Mouse (Mus musculus) urinary bladder, postnatal 36 days (tissue): ENCODE measurements around the gene Gm20715.
"Not testable (repeated sequence)": the region's sequence is repeated elsewhere in the genome, so short reads cannot be mapped to it uniquely, and the experiment has no call there.

Experiments
- DNase-seq, 2 experiments: peaks; one replicate each; pipeline ENCODE4 v3.0.0; 2022; ENCODE audit warnings: low spot score in 2 of 2, mixed read lengths in 1 of 2

Gene Gm20715

GRCm38 (mm10) chr7:6429381-6429780 lies 19.3 kb downstream of the Gm20715 start:
- DNase-seq: no peak

GRCm38 (mm10) chr7:6430342-6430741 lies 20.3 kb downstream of the Gm20715 start:
- no peak for DNase-seq

GRCm38 (mm10) chr7:6438388-6438787 lies 28.3 kb downstream of the Gm20715 start, which contains the start of gene Olfr1344:
TSS of gene Olfr1344 (plus strand) at chr7:6438688.
- DNase-seq: no peak

- DNase-seq: no peak
Measured at GRCm38 (mm10) chr7:6441173-6441572, 31.1 kb downstream of the Gm20715 start.

GRCm38 (mm10) chr7:6447771-6448170 lies 37.7 kb downstream of the Gm20715 start:
- DNase-seq: no peak

- no peak for DNase-seq
Measured at GRCm38 (mm10) chr7:6455868-6456267, 45.8 kb downstream of the Gm20715 start, which contains the start of gene Olfr1336. TSS of gene Olfr1336 (plus strand) at chr7:6456168.

- DNase-seq: no peak
Measured at GRCm38 (mm10) chr7:6456399-6456798, 46.3 kb downstream of the Gm20715 start.

GRCm38 (mm10) chr7:6466951-6467350 lies 56.9 kb downstream of the Gm20715 start, which contains the start of gene Olfr1346:
TSS of gene Olfr1346 (plus strand) at chr7:6467101.
- DNase-seq: no peak

- not testable (repeated sequence) for DNase-seq
Measured at GRCm38 (mm10) chr7:6477633-6478032, 67.6 kb downstream of the Gm20715 start.

GRCm38 (mm10) chr7:6486841-6487240 lies 76.8 kb downstream of the Gm20715 start, which contains the start of gene Olfr5:
TSS of gene Olfr5 (minus strand) at chr7:6486941.
- no peak for DNase-seq
